Mouse (Mus musculus) kidney, postnatal 0 days (tissue): Measurements from ENCODE around the gene Tgfbr3. TPM values are rescaled to one million over a fixed set of nuclear protein-coding genes. Genes with fewer than 3 reads are reported as not detected.
A peak's percentile ranks its signal among the peaks of the same experiment; 100 is the strongest.

ENCODE experiments used
- ATAC-seq: fragments of 200-750 bp; cut with Nextera tagmentation; replicated peaks from 2 replicates; pipeline ENCODE4 v1.8.0; 2017; ENCODE audit warnings: low read depth, moderate number of reproducible peaks, moderate TSS enrichment, moderate library complexity; ENCODE audit not compliant: low FRiP score
- DNase-seq: peaks from one replicate; pipeline ENCODE4 v3.0.0-alpha.2; 2016; ENCODE audit warnings: low spot score
- H3K27ac ChIP-seq: fragments of 300-500 bp; sonication (generic); 2 replicates; pipeline ENCODE4 v1.5.1; 2014; ENCODE audit warnings: mild to moderate bottlenecking
- H3K27me3 ChIP-seq: fragments of 300-500 bp; sonication (generic); 2 replicates; pipeline ENCODE4 v1.6.1; 2014; ENCODE audit warnings: low read length, mixed read lengths; ENCODE audit not compliant: insufficient read depth
- H3K36me3 ChIP-seq: fragments of 300-500 bp; sonication (generic); 2 replicates; pipeline ENCODE4 v1.6.1; 2014; ENCODE audit warnings: low read length, mixed read lengths; ENCODE audit not compliant: insufficient read depth
- H3K4me1 ChIP-seq: fragments of 300-500 bp; sonication (generic); replicated peaks from 2 replicates; pipeline ENCODE4 v1.6.1; 2014; ENCODE audit warnings: antibody characterized with exemption, low read length, mixed read lengths; ENCODE audit not compliant: insufficient read depth
- H3K4me2 ChIP-seq: fragments of 300-500 bp; sonication (generic); 2 replicates; pipeline ENCODE4 v1.6.1; 2014; ENCODE audit warnings: mild to moderate bottlenecking, low read length, moderate library complexity, mixed read lengths
- H3K4me3 ChIP-seq: fragments of 300-500 bp; sonication (generic); replicated peaks from 2 replicates; pipeline ENCODE4 v1.5.1; 2014; ENCODE audit warnings: low read depth, low read length
- H3K9ac ChIP-seq: fragments of 300-500 bp; sonication (generic); 2 replicates; pipeline ENCODE4 v1.6.1; 2014; ENCODE audit warnings: low read depth, low read length
- H3K9me3 ChIP-seq: fragments of 300-500 bp; sonication (generic); replicated peaks from 2 replicates; pipeline ENCODE4 v1.6.1; 2016; ENCODE audit warnings: low read length, inconsistent platforms, mixed read lengths
- CTCF ChIP-seq: IDR thresholded peaks from 2 replicates; pipeline ENCODE4 v1.5.1; 2016; ENCODE audit warnings: antibody characterized with exemption, low read depth, mild to moderate bottlenecking, moderate library complexity
- WGBS: fragments of 180-500 bp; shearing (Covaris S2); extraction: QIAGEN DNeasy Blood & Tissue Kit; methylation state at CpG from one replicate; pipeline ENCODE4 v1.1.7; 2014; 5-methylcytosine and 5-hydroxymethylcytosine counted together
- polyA plus RNA-seq: library from polyadenylated mRNA; unstranded; fragments of >200 nt; fragmentation: Nextera tagmentation; extraction: Ambion mirVana; gene quantifications from 2 replicates; pipeline ENCODE4 v1.2.1, GENCODE M21; 2015

The Tgfbr3 gene
- polyA plus RNA-seq, 1 experiment from 2014 or later = 10.8 TPM

- H3K4me3 ChIP-seq = no peak overlapping the region
- ATAC-seq = no peak
- no peak overlapping the region for H3K4me2 ChIP-seq
- H3K4me1 ChIP-seq = peaks cover 9% of the 10 kb centered on the region
- H3K27ac ChIP-seq = no peak overlapping the region
- TF ChIP-seq CTCF = no peak
- H3K27me3 ChIP-seq = no peaks in the 10 kb centered on the region
- no peaks in the 10 kb centered on the region; the same call in 1 of the 2 replicates for H3K9me3 ChIP-seq
- DNase-seq = no peak
- WGBS = 74% methylated on average over 3 of the region's 3 CpGs
- no peaks in the 10 kb centered on the region for H3K36me3 ChIP-seq
- no peak overlapping the region for H3K9ac ChIP-seq
These were observed 41.6 kb downstream of the Tgfbr3 start for GRCm38 (mm10) chr5:107247786-107248185.

GRCm38 (mm10) chr5:107243445-107243844 is 46.0 kb downstream of the Tgfbr3 start:
- no peaks in the 10 kb centered on the region for H3K27me3 ChIP-seq
- no peak overlapping the region for H3K9ac ChIP-seq
- DNase-seq (no peak), ATAC-seq (no peak)
- no peaks in the 10 kb centered on the region for H3K36me3 ChIP-seq
- H3K4me2 ChIP-seq = no peak overlapping the region
- 0 out of 2 replicates have a peak, but pooled peaks cover under 1% of the 10 kb centered on the region for H3K4me1 ChIP-seq
- H3K27ac ChIP-seq = no peak overlapping the region
- no peaks in the 10 kb centered on the region for H3K9me3 ChIP-seq
- TF ChIP-seq CTCF = no peak
- 97% methylated on average over 2 of the region's 2 CpGs for WGBS
- no peak overlapping the region for H3K4me3 ChIP-seq

GRCm38 (mm10) chr5:107242993-107243392 is 46.4 kb downstream of the Tgfbr3 start:
- no peaks in the 10 kb centered on the region for H3K27me3 ChIP-seq
- no peak overlapping the region for H3K9ac ChIP-seq
- TF ChIP-seq CTCF = no peak
- H3K4me3 ChIP-seq = no peak overlapping the region
- H3K27ac ChIP-seq = no peak overlapping the region
- 88% methylated on average over 4 of the region's 4 CpGs for WGBS
- ATAC-seq = no peak
- no peaks in the 10 kb centered on the region for H3K36me3 ChIP-seq
- no peaks in the 10 kb centered on the region for H3K9me3 ChIP-seq
- H3K4me2 ChIP-seq = no peak overlapping the region
- no peak for DNase-seq
- 0 out of 2 replicates have a peak, but pooled peaks cover 4% of the 10 kb centered on the region for H3K4me1 ChIP-seq

- no peak for TF ChIP-seq CTCF
- H3K27ac ChIP-seq = no peak overlapping the region
- H3K4me1 ChIP-seq = peaks cover 27% of the 10 kb centered on the region
- no peaks in the 10 kb centered on the region for H3K27me3 ChIP-seq
- WGBS = 9% methylated on average over 1 of the region's 1 CpGs
- no peak overlapping the region for H3K4me2 ChIP-seq
- no peak overlapping the region for H3K4me3 ChIP-seq
- H3K9me3 ChIP-seq = no peaks in the 10 kb centered on the region
- H3K9ac ChIP-seq = no peak overlapping the region
- DNase-seq (peak; percentile 68), ATAC-seq (no peak; the same call in 1 of the 2 replicates)
- H3K36me3 ChIP-seq = no peaks in the 10 kb centered on the region
These were observed 49.2 kb downstream of the Tgfbr3 start for GRCm38 (mm10) chr5:107240276-107240675.

- Histone ChIP-seq H3K27ac (no peak overlapping the region), H3K4me3 (no peak overlapping the region), H3K9ac (no peak overlapping the region), H3K9me3 (no peaks in the 10 kb centered on the region), H3K36me3 (no peaks in the 10 kb centered on the region), H3K4me2 (no peak overlapping the region), H3K4me1 (peaks cover 45% of the 10 kb centered on the region), H3K27me3 (no peaks in the 10 kb centered on the region)
- 65% methylated on average over 7 of the region's 7 CpGs for WGBS
- ATAC-seq (no peak), DNase-seq (no peak)
- TF ChIP-seq CTCF = no peak
These were observed 51.4 kb downstream of the Tgfbr3 start for GRCm38 (mm10) chr5:107237971-107238426.

- Histone ChIP-seq H3K9me3 (no peaks in the 10 kb centered on the region), H3K4me2 (no peak overlapping the region), H3K9ac (no peak overlapping the region), H3K4me3 (no peak overlapping the region), H3K4me1 (peaks cover 45% of the 10 kb centered on the region), H3K27ac (peak overlapping the region; percentile 22; the same call in 1 of the 2 replicates), H3K36me3 (no peaks in the 10 kb centered on the region), H3K27me3 (no peaks in the 10 kb centered on the region)
- DNase-seq (no peak), ATAC-seq (no peak)
- TF ChIP-seq CTCF = no peak
- WGBS = 43% methylated on average over 6 of the region's 6 CpGs
These were observed 52.5 kb downstream of the Tgfbr3 start for GRCm38 (mm10) chr5:107236975-107237374.

- H3K36me3 ChIP-seq = no peaks in the 10 kb centered on the region
- no peak for TF ChIP-seq CTCF
- DNase-seq (no peak), ATAC-seq (no peak)
- 72% methylated on average over 5 of the region's 5 CpGs for WGBS
- H3K9ac ChIP-seq = no peak overlapping the region
- no peaks in the 10 kb centered on the region for H3K27me3 ChIP-seq
- no peak overlapping the region for H3K4me2 ChIP-seq
- H3K4me3 ChIP-seq = no peak overlapping the region
- H3K4me1 ChIP-seq = peaks cover 45% of the 10 kb centered on the region
- H3K9me3 ChIP-seq = no peaks in the 10 kb centered on the region
- H3K27ac ChIP-seq = no peak overlapping the region
These were observed 53.4 kb downstream of the Tgfbr3 start for GRCm38 (mm10) chr5:107236039-107236438.
